Mouse (Mus musculus): ENCODE results near the gene Kcne3. TPM values are rescaled to one million over a fixed set of nuclear protein-coding genes. Genes with fewer than 3 reads are reported as not detected.
A peak's percentile ranks its signal among the peaks of the same experiment; 100 is the strongest.

Gene Kcne3
- polyA plus RNA-seq, 1 experiment from 2014 or later: 0.50 TPM

DNA sequence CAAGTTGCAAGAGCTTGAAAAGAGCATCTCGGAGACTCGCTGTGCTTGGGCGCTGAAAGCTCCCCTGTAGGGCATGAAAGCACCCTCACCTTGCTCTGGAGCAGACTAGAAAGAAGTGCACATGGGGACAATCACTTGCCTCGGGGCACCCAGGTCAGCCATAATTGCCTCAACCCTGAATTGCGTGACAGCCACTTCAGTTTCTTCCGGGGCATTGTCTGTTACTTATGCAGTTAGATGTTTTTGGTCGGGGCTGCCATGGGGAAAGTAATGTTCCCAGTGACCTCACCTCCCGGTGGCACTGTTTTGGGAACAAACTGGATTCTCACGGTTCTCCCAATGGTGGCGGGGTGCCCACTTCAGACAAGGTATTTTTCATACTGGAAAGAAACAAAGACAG lies 26.2 kb upstream of the Kcne3 start:
- H3K4me2 ChIP-seq (replicated peaks): no peak overlapping the region
- 49% methylated on average over 10 of the region's 10 CpGs for WGBS
- H3K27ac ChIP-seq: no peak overlapping the region
- H3K4me1 ChIP-seq (replicated peaks; ENCODE audit: control insufficient read depth, insufficient read depth, low read length): no peaks in the 10 kb centered on the region
- DNase-seq (ENCODE audit: low spot score) (no peak), ATAC-seq (ENCODE audit: low FRiP score) (no peak)
- H3K36me3 ChIP-seq (replicated peaks; ENCODE audit: control insufficient read depth, insufficient read depth): no peaks in the 10 kb centered on the region
- H3K9me3 ChIP-seq (ENCODE audit: control insufficient read depth, low read length): no peaks in the 10 kb centered on the region
- no peaks in the 10 kb centered on the region for H3K27me3 ChIP-seq (ENCODE audit: control insufficient read depth, insufficient read depth, low read length)
- H3K9ac ChIP-seq: no peak overlapping the region
- H3K4me3 ChIP-seq (replicated peaks; ENCODE audit: low read length): no peak overlapping the region

DNA sequence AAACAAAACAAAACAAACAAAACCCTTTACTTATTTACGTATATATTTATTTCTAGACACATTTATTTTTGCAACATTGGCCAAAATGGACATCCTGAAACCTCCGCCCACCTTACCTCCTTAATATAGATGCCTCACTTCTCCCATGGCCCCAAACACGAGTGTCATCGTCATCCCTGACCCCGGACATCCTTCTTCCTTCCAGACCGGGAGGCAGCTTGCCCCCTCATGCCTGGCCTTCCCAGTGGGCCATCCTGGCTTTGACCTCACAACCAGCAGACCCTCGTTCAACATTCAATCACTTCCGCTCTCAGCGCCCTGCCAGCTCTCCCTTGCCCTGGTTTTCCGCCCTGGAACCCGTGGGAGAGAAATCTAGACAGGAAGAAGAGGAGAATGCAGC lies 25.7 kb upstream of the Kcne3 start:
- 81% methylated on average over 11 of the region's 11 CpGs for WGBS
- Histone ChIP-seq H3K27ac (no peak overlapping the region), H3K9me3 (ENCODE audit: control insufficient read depth, low read length) (no peaks in the 10 kb centered on the region), H3K4me3 (replicated peaks; ENCODE audit: low read length) (no peak overlapping the region), H3K4me1 (replicated peaks; ENCODE audit: control insufficient read depth, insufficient read depth, low read length) (no peaks in the 10 kb centered on the region), H3K36me3 (replicated peaks; ENCODE audit: control insufficient read depth, insufficient read depth) (no peaks in the 10 kb centered on the region), H3K9ac (no peak overlapping the region), H3K27me3 (ENCODE audit: control insufficient read depth, insufficient read depth, low read length) (no peaks in the 10 kb centered on the region), H3K4me2 (replicated peaks) (no peak overlapping the region)
- ATAC-seq (ENCODE audit: low FRiP score) (no peak), DNase-seq (ENCODE audit: low spot score) (no peak)

DNA sequence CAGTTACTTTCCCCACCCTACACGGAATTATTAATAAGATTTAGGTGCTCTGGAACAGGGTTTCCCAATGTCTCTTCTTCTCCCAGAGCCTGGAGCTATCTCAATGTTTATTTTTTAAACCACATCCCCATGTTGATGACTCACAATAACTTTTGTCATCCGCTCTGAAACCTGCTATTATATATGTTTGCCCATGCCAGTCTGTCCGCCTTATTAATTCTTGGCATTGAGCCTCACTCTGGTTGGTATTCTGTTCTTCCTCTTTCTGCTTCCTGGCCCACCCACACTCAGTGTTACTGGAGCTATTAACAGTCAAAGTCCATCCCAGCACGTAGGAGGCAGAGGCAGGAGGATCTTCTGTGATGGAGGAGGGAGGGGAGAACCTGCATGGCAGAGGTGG lies 18.6 kb upstream of the Kcne3 start:
- no peak overlapping the region for H3K4me2 ChIP-seq (replicated peaks)
- no peak overlapping the region for H3K4me3 ChIP-seq (replicated peaks; ENCODE audit: low read length)
- H3K36me3 ChIP-seq (replicated peaks; ENCODE audit: control insufficient read depth, insufficient read depth): no peaks in the 10 kb centered on the region
- no peak overlapping the region for H3K27ac ChIP-seq
- ATAC-seq (ENCODE audit: low FRiP score): no peak
- no peak for DNase-seq (ENCODE audit: low spot score)
- H3K9me3 ChIP-seq (ENCODE audit: control insufficient read depth, low read length): no peaks in the 10 kb centered on the region
- no peak overlapping the region for H3K9ac ChIP-seq
- 0 out of 2 replicates have a peak, but pooled peaks cover 4% of the 10 kb centered on the region for H3K4me1 ChIP-seq (replicated peaks; ENCODE audit: control insufficient read depth, insufficient read depth, low read length)
- no peaks in the 10 kb centered on the region for H3K27me3 ChIP-seq (ENCODE audit: control insufficient read depth, insufficient read depth, low read length)
- WGBS: 81% methylated on average over 4 of the region's 4 CpGs

DNA sequence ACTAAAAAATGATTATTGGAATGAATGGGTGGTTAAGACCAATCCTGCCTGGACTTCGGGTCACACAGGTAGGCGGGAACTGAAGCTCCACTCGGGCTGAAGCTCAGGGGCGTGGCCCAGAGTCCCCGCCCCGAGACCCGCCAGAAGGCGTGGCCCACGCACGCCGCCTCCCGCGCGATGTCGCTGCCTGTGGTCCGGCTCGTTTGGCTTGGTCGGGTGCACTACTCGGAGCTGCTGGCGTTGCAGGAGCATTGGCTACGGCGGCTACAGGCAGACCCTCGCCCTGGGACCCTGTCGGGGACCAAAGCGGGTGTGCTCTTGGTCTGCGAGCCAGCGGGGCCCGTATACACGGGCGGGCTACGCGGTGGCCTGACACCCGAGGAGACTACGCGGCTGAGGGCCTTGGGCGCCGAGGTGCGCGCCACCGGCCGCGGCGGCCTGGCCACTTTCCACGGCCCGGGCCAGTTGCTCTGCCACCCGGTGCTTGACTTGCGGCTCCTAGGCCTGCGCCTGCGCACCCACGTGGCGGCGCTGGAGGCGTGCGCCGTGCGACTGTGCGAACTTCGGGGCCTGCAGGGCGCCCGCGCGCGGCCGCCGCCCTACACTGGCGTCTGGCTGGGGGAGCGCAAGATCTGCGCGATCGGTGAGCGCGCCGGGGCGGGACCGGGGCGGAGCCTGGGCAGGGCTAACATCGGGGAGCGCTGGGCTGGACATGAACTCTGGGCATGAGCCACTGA lies 17.0 kb upstream of the Kcne3 start, which contains the start of gene Lipt2:
Lipt2 (plus strand) TSS at position 173 of the 737 bp plus-strand sequence.
- Histone ChIP-seq H3K9me3 (ENCODE audit: control insufficient read depth, low read length) (no peaks in the 10 kb centered on the region), H3K9ac (peak within 1 kb of the TSS; percentile 81), H3K36me3 (replicated peaks; ENCODE audit: control insufficient read depth, insufficient read depth) (no peaks in the 10 kb centered on the region), H3K27me3 (ENCODE audit: control insufficient read depth, insufficient read depth, low read length) (no peaks in the 10 kb centered on the region), H3K4me1 (replicated peaks; ENCODE audit: control insufficient read depth, insufficient read depth, low read length) (0 out of 2 replicates have a peak, but pooled peaks cover 4% of the 10 kb centered on the region), H3K27ac (peak within 1 kb of the TSS; percentile 88), H3K4me3 (replicated peaks; ENCODE audit: low read length) (peak within 1 kb of the TSS; percentile 83), H3K4me2 (replicated peaks) (peak within 1 kb of the TSS; percentile 79)
- peak; percentile 97 for ATAC-seq (ENCODE audit: low FRiP score)
- peak; percentile 87 for DNase-seq (ENCODE audit: low spot score)
- under 1% methylated on average over 78 of the region's 78 CpGs for WGBS

DNA sequence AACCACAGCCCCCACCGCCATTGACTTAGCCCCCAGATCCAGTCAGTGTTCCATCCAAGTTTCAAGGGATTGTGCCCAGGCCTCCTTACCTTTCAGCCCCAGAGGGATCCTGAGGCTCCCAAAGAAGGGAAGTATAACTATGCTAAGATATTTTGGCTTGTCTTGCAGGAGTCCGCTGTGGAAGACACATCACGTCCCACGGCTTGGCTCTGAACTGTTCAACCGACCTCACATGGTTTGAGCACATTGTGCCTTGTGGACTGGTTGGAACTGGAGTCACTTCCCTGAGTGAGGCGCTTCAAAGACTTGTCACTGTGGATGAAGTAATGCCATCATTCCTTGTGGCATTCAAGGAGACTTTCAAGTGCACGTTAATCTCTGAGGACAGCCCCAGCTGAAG lies 16.3 kb upstream of the Kcne3 start:
- no peaks in the 10 kb centered on the region for H3K9me3 ChIP-seq (ENCODE audit: control insufficient read depth, low read length)
- 0 out of 2 replicates have a peak, but pooled peaks cover 4% of the 10 kb centered on the region for H3K4me1 ChIP-seq (replicated peaks; ENCODE audit: control insufficient read depth, insufficient read depth, low read length)
- DNase-seq (ENCODE audit: low spot score) (no peak), ATAC-seq (ENCODE audit: low FRiP score) (no peak; the same call in 1 of the 2 replicates)
- H3K36me3 ChIP-seq (replicated peaks; ENCODE audit: control insufficient read depth, insufficient read depth): no peaks in the 10 kb centered on the region
- no peaks in the 10 kb centered on the region for H3K27me3 ChIP-seq (ENCODE audit: control insufficient read depth, insufficient read depth, low read length)
- H3K4me2 ChIP-seq (replicated peaks): peak overlapping the region; percentile 79
- WGBS: 77% methylated on average over 7 of the region's 7 CpGs
- H3K9ac ChIP-seq: peak overlapping the region; percentile 81
- H3K4me3 ChIP-seq (replicated peaks; ENCODE audit: low read length): peak overlapping the region; percentile 83
- H3K27ac ChIP-seq: peak overlapping the region; percentile 88; the same call in 1 of the 2 replicates

DNA sequence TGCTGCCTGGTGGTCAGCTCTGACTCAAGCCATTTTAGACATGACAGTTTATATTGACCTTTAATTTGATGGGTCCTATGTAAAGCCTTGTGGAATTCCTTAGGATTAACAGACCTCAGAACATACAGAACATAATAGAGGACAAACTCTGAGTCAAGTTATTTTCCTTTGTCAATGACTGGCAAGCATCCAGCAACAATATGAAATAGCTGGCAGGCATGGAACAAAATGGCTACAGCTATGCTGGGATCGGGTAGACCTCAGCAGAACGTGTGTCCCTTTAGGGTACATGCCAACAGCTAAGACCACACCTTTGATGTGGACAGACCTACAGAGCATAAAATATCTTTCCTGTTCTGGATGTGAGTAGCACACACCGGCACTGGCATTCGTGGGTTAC lies 12.8 kb upstream of the Kcne3 start:
- WGBS: 82% methylated on average over 4 of the region's 4 CpGs
- Histone ChIP-seq H3K36me3 (replicated peaks; ENCODE audit: control insufficient read depth, insufficient read depth) (no peaks in the 10 kb centered on the region), H3K27ac (no peak overlapping the region), H3K9ac (no peak overlapping the region), H3K4me2 (replicated peaks) (no peak overlapping the region), H3K4me1 (replicated peaks; ENCODE audit: control insufficient read depth, insufficient read depth, low read length) (0 out of 2 replicates have a peak, but pooled peaks cover 4% of the 10 kb centered on the region), H3K9me3 (ENCODE audit: control insufficient read depth, low read length) (no peaks in the 10 kb centered on the region), H3K4me3 (replicated peaks; ENCODE audit: low read length) (no peak overlapping the region), H3K27me3 (ENCODE audit: control insufficient read depth, insufficient read depth, low read length) (no peaks in the 10 kb centered on the region)
- ATAC-seq (ENCODE audit: low FRiP score) (no peak), DNase-seq (ENCODE audit: low spot score) (no peak)

DNA sequence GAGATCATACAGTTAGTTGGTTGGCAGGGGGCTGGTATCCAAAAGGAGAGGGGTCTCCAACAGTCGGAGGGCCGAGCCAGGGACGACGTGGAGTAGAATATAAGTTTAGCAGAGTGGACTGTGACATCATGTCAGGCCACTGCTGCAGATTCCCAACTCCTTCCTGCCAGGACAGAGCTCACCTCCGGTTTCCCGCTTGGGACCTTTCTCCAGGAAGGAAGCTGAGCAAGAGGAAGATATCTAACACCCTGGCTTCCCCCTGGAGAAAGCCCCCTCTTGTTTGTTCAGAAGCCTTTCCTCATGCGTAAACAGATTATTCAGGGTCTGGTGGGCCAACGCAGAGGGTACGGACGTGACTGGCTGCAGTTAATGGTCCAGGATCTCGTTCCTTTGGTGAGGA lies 7.6 kb upstream of the Kcne3 start:
- DNase-seq (ENCODE audit: low spot score) (no peak), ATAC-seq (ENCODE audit: low FRiP score) (no peak)
- Histone ChIP-seq H3K4me2 (replicated peaks) (no peak overlapping the region), H3K27me3 (ENCODE audit: control insufficient read depth, insufficient read depth, low read length) (no peaks in the 10 kb centered on the region), H3K9me3 (ENCODE audit: control insufficient read depth, low read length) (no peaks in the 10 kb centered on the region), H3K9ac (no peak overlapping the region), H3K36me3 (replicated peaks; ENCODE audit: control insufficient read depth, insufficient read depth) (no peaks in the 10 kb centered on the region), H3K4me3 (replicated peaks; ENCODE audit: low read length) (no peak overlapping the region), H3K4me1 (replicated peaks; ENCODE audit: control insufficient read depth, insufficient read depth, low read length) (no peaks in the 10 kb centered on the region), H3K27ac (no peak overlapping the region)
- WGBS: 78% methylated on average over 11 of the region's 11 CpGs

DNA sequence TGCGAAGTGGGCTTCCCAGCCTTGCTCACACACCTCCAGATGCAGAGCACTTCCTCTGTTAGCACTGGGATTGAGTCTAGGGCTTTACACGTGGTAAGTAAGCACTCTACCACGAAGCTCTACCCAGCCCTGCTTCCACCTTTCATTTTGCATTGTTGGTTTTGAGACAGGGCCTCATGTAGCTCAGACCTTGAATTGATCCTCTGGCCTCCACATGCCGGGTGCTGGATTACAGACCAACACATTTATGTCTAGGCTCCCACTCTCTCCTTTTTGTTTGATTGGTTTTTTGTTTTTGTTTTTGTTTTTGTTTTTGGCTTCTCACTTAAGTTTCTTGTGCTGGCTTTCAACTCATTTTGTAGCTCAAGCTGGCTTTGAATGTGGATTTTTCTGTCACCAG lies 5.5 kb upstream of the Kcne3 start:
- Histone ChIP-seq H3K4me1 (replicated peaks; ENCODE audit: control insufficient read depth, insufficient read depth, low read length) (no peaks in the 10 kb centered on the region), H3K9ac (no peak overlapping the region), H3K9me3 (ENCODE audit: control insufficient read depth, low read length) (no peaks in the 10 kb centered on the region), H3K27ac (no peak overlapping the region), H3K27me3 (ENCODE audit: control insufficient read depth, insufficient read depth, low read length) (no peaks in the 10 kb centered on the region), H3K36me3 (replicated peaks; ENCODE audit: control insufficient read depth, insufficient read depth) (no peaks in the 10 kb centered on the region), H3K4me2 (replicated peaks) (no peak overlapping the region), H3K4me3 (replicated peaks; ENCODE audit: low read length) (no peak overlapping the region)
- WGBS: 66% methylated on average over 4 of the region's 4 CpGs
- DNase-seq (ENCODE audit: low spot score): no peak
- ATAC-seq (ENCODE audit: low FRiP score): no peak

DNA sequence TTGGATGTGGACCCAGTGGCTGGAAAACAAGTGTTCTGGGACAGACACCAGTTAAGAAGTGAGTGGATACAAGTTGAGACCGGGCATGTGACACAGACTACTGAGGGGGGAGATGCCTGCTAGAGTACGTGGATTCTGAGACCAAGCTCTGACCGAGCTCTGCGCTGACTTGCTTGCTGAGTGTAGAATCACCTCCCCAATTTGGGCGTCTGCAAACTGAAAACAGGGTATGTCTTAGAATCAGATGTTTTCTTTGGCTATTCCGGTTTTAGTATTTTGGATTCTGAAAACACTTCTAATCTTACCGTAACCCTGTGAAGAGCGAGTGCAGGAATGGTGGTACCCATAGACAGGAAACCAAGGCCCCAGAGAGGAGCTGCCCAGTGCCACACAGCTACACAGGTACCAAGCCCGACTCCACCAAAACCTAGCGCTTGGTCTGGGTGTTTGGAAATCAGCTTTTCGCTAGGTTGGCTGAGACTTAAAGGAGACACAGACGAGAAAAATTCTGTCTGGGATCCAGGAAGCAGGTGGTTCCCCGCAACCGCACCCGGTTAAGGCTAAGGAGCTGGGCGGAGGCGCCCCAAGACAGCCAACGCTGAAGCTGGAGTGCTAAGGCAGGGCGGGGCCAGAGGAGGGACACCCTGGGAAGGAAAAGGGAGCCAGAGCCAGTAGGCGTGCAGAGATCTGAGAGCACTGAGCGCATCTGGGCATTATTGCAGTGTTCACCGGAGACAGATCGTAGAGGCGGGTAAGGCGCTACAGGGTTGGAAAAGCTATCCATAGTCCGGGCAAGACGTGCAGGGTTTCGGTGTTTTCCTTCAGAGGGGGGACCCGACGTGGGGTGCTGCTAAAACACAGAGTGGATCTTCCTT lies 2.0 kb downstream of the Kcne3 start:
- Histone ChIP-seq H3K4me2 (replicated peaks) (peak overlapping the region; percentile 60), H3K4me3 (replicated peaks; ENCODE audit: low read length) (peak overlapping the region; percentile 33), H3K36me3 (replicated peaks; ENCODE audit: control insufficient read depth, insufficient read depth) (no peaks in the 10 kb centered on the region), H3K9ac (peak overlapping the region; percentile 3), H3K27me3 (ENCODE audit: control insufficient read depth, insufficient read depth, low read length) (peaks cover 37% of the 10 kb centered on the region), H3K9me3 (ENCODE audit: control insufficient read depth, low read length) (no peaks in the 10 kb centered on the region), H3K27ac (no peak overlapping the region), H3K4me1 (replicated peaks; ENCODE audit: control insufficient read depth, insufficient read depth, low read length) (peaks cover 7% of the 10 kb centered on the region; the same call in 1 of the 2 replicates)
- 10% methylated on average over 30 of the region's 30 CpGs for WGBS
- DNase-seq (ENCODE audit: low spot score): no peak
- no peak; the same call in 1 of the 2 replicates for ATAC-seq (ENCODE audit: low FRiP score)
